12 mouse cellular contexts compared by ENCODE assay signal in genomic region chr5:131802340-131803036, GRCm38 (mm10).
A peak's percentile ranks its signal among the peaks of the same experiment; 100 is the strongest.
DNase-seq lines count a peak whose midpoint lies in the region; ATAC-seq and TF ChIP-seq lines count a peak whose summit lies in the region.
"Had no signal": no experiment of that assay in that cellular context is flagged by ENCODE, and none has a peak within 500 bp of the region (broad histone marks: within the 10 kb centered on the region; RNA-seq: fewer than 3 reads in every experiment).

No protein-coding gene starts in this region.

- no peak overlapping the region for H3K4me3 ChIP-seq in forebrain, embryonic 10.5 days
- no peak overlapping the region for H3K4me3 ChIP-seq in forebrain, postnatal 0 days (ENCODE audit: low read depth, low read length)
- H3K4me3 ChIP-seq in hindbrain, embryonic 12.5 days, result no peak overlapping the region
- no peak overlapping the region for H3K4me3 ChIP-seq in midbrain, embryonic 15.5 days
- H3K4me3 ChIP-seq: megakaryocyte, embryonic 14.5 days had no signal

- peak overlapping the region; percentile 56 for H3K27ac ChIP-seq in forebrain, embryonic 10.5 days
- no peak overlapping the region for H3K27ac ChIP-seq in forebrain, postnatal 0 days (ENCODE audit: low read depth, low read length)
- peak overlapping the region; percentile 73 for H3K27ac ChIP-seq in hindbrain, embryonic 12.5 days
- peak overlapping the region; percentile 48; the same call in 1 of the 2 replicates for H3K27ac ChIP-seq in midbrain, embryonic 15.5 days

- TF ChIP-seq CTCF in forebrain, postnatal 0 days (IDR thresholded peaks at IDR 0.05; ENCODE audit: low read depth), result no peak

- H3K9ac ChIP-seq in forebrain, postnatal 0 days, result no peak overlapping the region
- no peak overlapping the region for H3K9ac ChIP-seq in hindbrain, embryonic 12.5 days
- no peak overlapping the region for H3K9ac ChIP-seq in midbrain, embryonic 15.5 days

- H3K36me3 ChIP-seq in forebrain, embryonic 10.5 days (replicated peaks), result no peaks in the 10 kb centered on the region
- H3K36me3 ChIP-seq in forebrain, postnatal 0 days (ENCODE audit: insufficient read depth), result no peaks in the 10 kb centered on the region
- no peaks in the 10 kb centered on the region for H3K36me3 ChIP-seq in hindbrain, embryonic 12.5 days
- no peaks in the 10 kb centered on the region for H3K36me3 ChIP-seq in midbrain, embryonic 15.5 days (replicated peaks)

- peaks cover 29% of the 10 kb centered on the region for H3K4me1 ChIP-seq in forebrain, embryonic 10.5 days
- peaks cover 26% of the 10 kb centered on the region for H3K4me1 ChIP-seq in forebrain, postnatal 0 days (ENCODE audit: insufficient read depth)
- peaks cover 39% of the 10 kb centered on the region for H3K4me1 ChIP-seq in hindbrain, embryonic 12.5 days
- peaks cover 45% of the 10 kb centered on the region for H3K4me1 ChIP-seq in midbrain, embryonic 15.5 days

- H3K4me2 ChIP-seq in forebrain, postnatal 0 days (ENCODE audit: low read depth), result no peak overlapping the region
- H3K4me2 ChIP-seq in hindbrain, embryonic 12.5 days (replicated peaks), result no peak overlapping the region
- H3K4me2 ChIP-seq in midbrain, embryonic 15.5 days, result no peak overlapping the region

- H3K27me3 ChIP-seq in forebrain, embryonic 10.5 days (ENCODE audit: poor library complexity, severe bottlenecking), result peaks cover 15% of the 10 kb centered on the region
- H3K27me3 ChIP-seq in forebrain, postnatal 0 days (ENCODE audit: insufficient read depth, low read length), result no peaks in the 10 kb centered on the region
- H3K27me3 ChIP-seq in hindbrain, embryonic 12.5 days, result no peaks in the 10 kb centered on the region; the same call in 1 of the 2 replicates
- no peaks in the 10 kb centered on the region for H3K27me3 ChIP-seq in midbrain, embryonic 15.5 days (replicated peaks)

- H3K9me3 ChIP-seq in forebrain, embryonic 10.5 days, result no peaks in the 10 kb centered on the region
- no peaks in the 10 kb centered on the region for H3K9me3 ChIP-seq in forebrain, postnatal 0 days (ENCODE audit: low read length)
- no peaks in the 10 kb centered on the region for H3K9me3 ChIP-seq in hindbrain, embryonic 12.5 days (replicated peaks)
- H3K9me3 ChIP-seq in midbrain, embryonic 15.5 days, result no peaks in the 10 kb centered on the region

- 37% methylated on average over 6 of the region's 6 CpGs for WGBS in forebrain, embryonic 10.5 days
- 39% methylated on average over 6 of the region's 6 CpGs for WGBS in forebrain, postnatal 0 days
- WGBS in hindbrain, embryonic 12.5 days, result 19% methylated on average over 6 of the region's 6 CpGs
- WGBS in midbrain, embryonic 15.5 days, result 25% methylated on average over 6 of the region's 6 CpGs

- no peak for DNase-seq in forebrain, embryonic 10.5 days (ENCODE audit: extremely low spot score, low spot score)
- DNase-seq in forebrain, postnatal 0 days, result no peak
- DNase-seq in embryo, embryonic 10 days (ENCODE audit: low spot score), result peak; percentile 58
- DNase-seq in right cerebral cortex, postnatal 36 days (ENCODE audit: low spot score in 2 of 2), result no peak
- DNase-seq in cerebellum, postnatal 14 days, result no peak
- DNase-seq: cerebellum, postnatal 25 days; kidney, adult 9 months; thymus, postnatal 36 days had no signal

- ATAC-seq in forebrain, postnatal 0 days, result no peak
- peak; percentile 78 for ATAC-seq in hindbrain, embryonic 12.5 days (ENCODE audit: low FRiP score)
- peak; percentile 53; the same call in 1 of the 2 replicates for ATAC-seq in midbrain, embryonic 15.5 days (replicated peaks)
- no peak for ATAC-seq in monocyte, adult 5-6 weeks (replicated peaks; ENCODE audit: insufficient number of reproducible peaks, low FRiP score, low TSS enrichment, poor library complexity, severe bottlenecking)

Comparison
In these comparisons a context has a peak if more than half of its experiments do, and no peak if none do; other contexts are left out.
1. ATAC-seq: peak in hindbrain, embryonic 12.5 days (single experiment) and midbrain, embryonic 15.5 days (single experiment); none in forebrain, postnatal 0 days (single experiment) and monocyte, adult 5-6 weeks (single experiment).